Mouse (Mus musculus) midbrain, postnatal 0 days (tissue): ENCODE data around the gene Psmd9. TPM values are rescaled to one million over a fixed set of nuclear protein-coding genes. Genes with fewer than 3 reads are reported as not detected.

Experiments
- ATAC-seq: fragments of 200-750 bp; cut with Nextera tagmentation; 2 replicates; pipeline ENCODE4 v1.8.0; 2017; ENCODE audit warnings: moderate number of reproducible peaks, mild to moderate bottlenecking, moderate TSS enrichment, moderate library complexity; ENCODE audit not compliant: low FRiP score
- DNase-seq: peaks from one replicate; pipeline ENCODE4 v3.0.0-alpha.2; 2015; ENCODE audit warnings: low spot score
- H3K27ac ChIP-seq: fragments of 300-500 bp; sonication (generic); 2 replicates; pipeline ENCODE4 v1.5.1; 2014; ENCODE audit warnings: low read depth, mild to moderate bottlenecking, low read length, mixed read lengths
- H3K27me3 ChIP-seq: fragments of 300-500 bp; sonication (generic); 2 replicates; pipeline ENCODE4 v1.6.1; 2014; ENCODE audit warnings: low read length, control low read depth, mixed read lengths; ENCODE audit not compliant: insufficient read depth
- H3K36me3 ChIP-seq: fragments of 300-500 bp; sonication (generic); 2 replicates; pipeline ENCODE4 v1.6.1; 2014; ENCODE audit warnings: low read length, control low read depth, mixed read lengths; ENCODE audit not compliant: insufficient read depth
- H3K4me1 ChIP-seq: fragments of 300-500 bp; sonication (generic); 2 replicates; pipeline ENCODE4 v1.6.1; 2014; ENCODE audit warnings: mild to moderate bottlenecking, control low read depth, antibody characterized with exemption, low read length, mixed read lengths; ENCODE audit not compliant: insufficient read depth
- H3K4me2 ChIP-seq: fragments of 300-500 bp; sonication (generic); 2 replicates; pipeline ENCODE4 v1.6.1; 2014; ENCODE audit warnings: low read depth, mild to moderate bottlenecking, low read length, mixed read lengths; ENCODE audit not compliant: poor library complexity, severe bottlenecking
- H3K4me3 ChIP-seq: fragments of 300-500 bp; sonication (generic); 2 replicates; pipeline ENCODE4 v1.5.1; 2014; ENCODE audit warnings: low read depth, mild to moderate bottlenecking, low read length, moderate library complexity
- H3K9ac ChIP-seq: fragments of 300-500 bp; sonication (generic); replicated peaks from 2 replicates; pipeline ENCODE4 v1.6.1; 2014; ENCODE audit warnings: mild to moderate bottlenecking, low read length, moderate library complexity, mixed read lengths; ENCODE audit not compliant: poor library complexity, severe bottlenecking
- H3K9me3 ChIP-seq: fragments of 300-500 bp; sonication (generic); 2 replicates; pipeline ENCODE4 v1.6.1; 2016; ENCODE audit warnings: low read length, control low read depth
- CTCF ChIP-seq: IDR thresholded peaks from 2 replicates; pipeline ENCODE4 v1.5.1; 2016; ENCODE audit warnings: antibody characterized with exemption, mild to moderate bottlenecking
- WGBS: fragments of 180-500 bp; shearing (Covaris S2); extraction: QIAGEN DNeasy Blood & Tissue Kit; methylation state at CpG from one replicate; pipeline ENCODE4 v1.1.7; 2014; 5-methylcytosine and 5-hydroxymethylcytosine counted together
- polyA plus RNA-seq: library from polyadenylated mRNA; unstranded; fragments of >200 nt; fragmentation: Nextera tagmentation; extraction: Ambion mirVana; gene quantifications from 2 replicates; pipeline ENCODE4 v1.2.1, GENCODE M21; 2015
- total RNA-seq: library from RNA; depleted of rRNA; stranded (reverse); fragments of >200 nt; gene quantifications from 2 replicates; pipeline ENCODE4 v1.2.3, GENCODE M21; 2014

Gene Psmd9
- total and polyA plus RNA-seq, 2 experiments from 2014 or later, result 26.5 to 81.8 TPM

DNA sequence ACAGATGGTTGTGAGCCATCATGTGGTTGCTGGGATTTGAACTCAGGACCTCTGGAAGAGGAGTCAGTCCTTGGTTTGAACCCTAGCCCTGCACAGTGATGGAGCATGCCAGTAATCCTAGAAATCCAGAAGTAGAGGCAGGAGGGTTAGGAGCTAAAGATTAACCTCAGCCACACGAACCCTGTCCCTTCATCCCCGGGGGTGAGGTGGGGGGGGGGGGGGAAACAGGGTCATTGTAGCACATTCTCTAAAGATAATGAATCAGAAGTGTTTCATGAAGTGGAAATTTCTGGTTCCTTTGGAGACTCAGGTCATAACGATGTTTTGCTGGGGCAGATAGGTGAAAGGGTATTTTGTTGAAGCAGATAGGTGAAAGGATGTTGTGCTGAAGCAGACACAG is 21.7 kb downstream of the Psmd9 start:
- no peak for TF ChIP-seq CTCF
- H3K4me2 ChIP-seq, result no peak overlapping the region
- H3K4me3 ChIP-seq, result no peak overlapping the region
- no peaks in the 10 kb centered on the region for H3K27me3 ChIP-seq
- ATAC-seq, result no peak
- no peaks in the 10 kb centered on the region for H3K4me1 ChIP-seq
- H3K9me3 ChIP-seq, result no peaks in the 10 kb centered on the region
- no peak for DNase-seq
- no peaks in the 10 kb centered on the region for H3K36me3 ChIP-seq
- 70% methylated on average over 3 of the region's 3 CpGs for WGBS
- no peak overlapping the region for H3K9ac ChIP-seq
- H3K27ac ChIP-seq, result no peak overlapping the region

DNA sequence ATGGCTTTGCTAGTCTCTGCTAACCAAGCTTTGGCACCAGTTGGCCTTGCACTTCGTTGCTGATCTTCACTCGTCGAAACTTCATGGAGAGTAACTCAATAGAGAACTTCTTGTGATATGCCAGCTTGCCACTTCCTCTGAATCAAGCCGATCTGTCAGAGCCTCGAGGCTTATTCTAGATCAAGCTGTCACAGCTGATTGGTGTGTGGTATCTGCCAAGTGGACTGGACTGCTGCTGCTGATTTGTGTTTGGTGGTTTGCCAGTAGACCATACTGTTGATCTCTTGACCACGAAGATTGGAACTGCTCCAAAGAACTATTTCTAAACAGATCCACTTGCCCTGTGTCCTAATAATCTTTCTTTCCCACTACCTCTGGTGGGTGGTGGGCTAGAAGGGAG is 22.2 kb downstream of the Psmd9 start:
- no peak overlapping the region for H3K27ac ChIP-seq
- 82% methylated on average over 6 of the region's 6 CpGs for WGBS
- no peaks in the 10 kb centered on the region for H3K27me3 ChIP-seq
- no peak for TF ChIP-seq CTCF
- no peaks in the 10 kb centered on the region for H3K4me1 ChIP-seq
- no peak overlapping the region for H3K4me3 ChIP-seq
- no peaks in the 10 kb centered on the region for H3K36me3 ChIP-seq
- DNase-seq (no peak), ATAC-seq (no peak)
- no peak overlapping the region for H3K9ac ChIP-seq
- H3K9me3 ChIP-seq, result no peaks in the 10 kb centered on the region
- H3K4me2 ChIP-seq, result no peak overlapping the region

DNA sequence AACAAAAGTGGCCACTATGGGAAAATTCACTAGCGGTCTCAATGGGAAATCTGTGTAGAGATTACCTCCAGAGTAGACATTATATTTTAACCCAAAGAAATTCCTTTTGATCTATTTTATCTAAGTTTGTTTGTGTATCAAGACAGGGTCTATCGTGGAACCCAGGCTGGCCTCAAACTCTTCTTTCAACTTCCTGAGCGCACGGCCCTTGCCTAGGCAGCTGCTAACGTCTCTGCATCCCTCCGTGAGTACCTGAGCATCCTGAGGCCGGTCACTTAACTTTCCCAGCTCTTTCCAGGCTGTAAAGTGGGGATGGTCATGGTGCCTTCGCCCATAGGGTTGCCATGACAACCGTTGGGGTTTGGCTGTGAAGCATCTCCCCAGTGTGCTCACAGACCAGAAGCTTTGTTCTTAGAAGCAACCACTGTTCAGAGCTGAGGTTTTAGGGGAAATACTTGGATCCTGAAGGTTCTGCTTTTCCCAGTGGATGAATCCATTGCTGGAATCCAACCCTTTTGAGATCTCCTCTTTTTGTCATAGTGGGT is 23.5 kb downstream of the Psmd9 start:
- Histone ChIP-seq H3K9me3 (no peaks in the 10 kb centered on the region), H3K4me2 (no peak overlapping the region), H3K27ac (no peak overlapping the region), H3K9ac (no peak overlapping the region), H3K4me3 (no peak overlapping the region), H3K4me1 (no peaks in the 10 kb centered on the region), H3K36me3 (no peaks in the 10 kb centered on the region), H3K27me3 (no peaks in the 10 kb centered on the region)
- no peak for TF ChIP-seq CTCF
- WGBS, result 48% methylated on average over 9 of the region's 9 CpGs
- DNase-seq, result peak; percentile 20
- ATAC-seq, result no peak

DNA sequence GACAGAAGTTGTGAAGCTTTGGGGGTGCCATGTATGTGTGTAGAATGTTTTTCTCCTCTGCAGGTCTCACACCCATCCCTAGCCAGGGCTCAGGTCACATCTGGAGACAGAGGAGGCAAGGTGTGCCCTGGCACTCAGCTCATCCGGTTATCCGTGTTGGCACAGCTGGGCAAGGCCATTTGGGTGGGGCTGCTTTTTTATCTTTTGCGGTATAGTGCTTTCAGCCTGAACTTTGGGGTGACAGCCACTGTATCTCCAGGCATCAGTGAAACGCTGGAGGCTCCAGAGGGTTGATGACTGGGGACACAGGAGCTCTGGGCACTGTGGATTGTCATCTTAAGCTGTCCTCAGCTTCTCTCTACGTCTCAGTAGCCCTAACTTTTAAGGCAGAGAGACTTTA is 24.2 kb downstream of the Psmd9 start:
- TF ChIP-seq CTCF, result no peak
- 80% methylated on average over 5 of the region's 5 CpGs for WGBS
- Histone ChIP-seq H3K36me3 (no peaks in the 10 kb centered on the region), H3K4me1 (no peaks in the 10 kb centered on the region), H3K27ac (no peak overlapping the region), H3K27me3 (no peaks in the 10 kb centered on the region), H3K4me2 (no peak overlapping the region), H3K9ac (no peak overlapping the region), H3K9me3 (no peaks in the 10 kb centered on the region), H3K4me3 (no peak overlapping the region)
- ATAC-seq (no peak), DNase-seq (no peak)

DNA sequence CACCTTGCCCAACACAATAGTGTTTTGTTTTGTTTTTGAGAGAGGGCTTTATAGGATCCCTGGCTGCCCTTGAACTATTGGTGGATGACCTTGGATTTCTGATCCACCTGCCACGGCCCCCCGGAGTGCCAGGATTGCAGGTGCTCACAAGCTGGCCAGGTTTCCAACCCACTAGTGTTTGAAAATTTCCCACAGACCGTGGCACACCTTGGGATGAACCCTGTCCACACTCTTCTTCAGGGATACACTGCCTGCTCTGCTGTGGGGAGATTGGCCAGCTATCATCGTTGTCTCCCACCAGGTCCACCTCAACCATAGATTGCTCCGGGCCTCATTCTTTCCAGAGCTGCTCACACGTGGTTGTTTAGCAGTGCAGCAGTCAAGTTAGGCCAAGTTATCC is 25.6 kb downstream of the Psmd9 start:
- Histone ChIP-seq H3K36me3 (no peaks in the 10 kb centered on the region), H3K4me1 (no peaks in the 10 kb centered on the region), H3K4me3 (no peak overlapping the region), H3K4me2 (no peak overlapping the region), H3K9me3 (no peaks in the 10 kb centered on the region), H3K27ac (no peak overlapping the region), H3K9ac (no peak overlapping the region), H3K27me3 (no peaks in the 10 kb centered on the region)
- no peak for TF ChIP-seq CTCF
- 87% methylated on average over 6 of the region's 6 CpGs for WGBS
- DNase-seq (no peak), ATAC-seq (no peak)

DNA sequence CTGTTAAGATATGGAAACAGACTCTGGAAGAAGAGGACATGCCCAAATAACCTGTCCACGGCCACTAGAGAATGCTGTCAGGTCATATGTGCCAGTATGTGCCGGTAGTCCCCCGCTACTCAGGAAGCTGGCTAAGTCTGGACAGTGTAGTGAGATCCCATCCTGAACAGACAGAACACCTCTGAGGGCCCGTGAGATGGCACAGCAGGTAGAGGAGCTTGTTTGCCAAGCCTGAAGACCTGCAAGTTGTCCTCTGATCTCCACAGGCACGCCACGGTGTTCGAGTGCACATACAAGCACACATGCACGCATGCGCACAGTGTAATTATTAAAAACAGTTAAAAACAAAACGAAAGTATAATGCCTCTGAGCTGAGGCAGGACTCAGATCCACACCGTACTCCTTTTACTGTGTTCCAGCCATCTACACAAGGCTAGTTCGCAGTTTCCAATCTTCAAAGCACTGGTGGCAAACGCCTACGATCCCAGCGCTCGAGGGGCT is 26.3 kb downstream of the Psmd9 start:
- Histone ChIP-seq H3K9ac (no peak overlapping the region), H3K4me3 (no peak overlapping the region), H3K9me3 (no peaks in the 10 kb centered on the region), H3K27ac (no peak overlapping the region), H3K27me3 (no peaks in the 10 kb centered on the region), H3K4me1 (no peaks in the 10 kb centered on the region), H3K36me3 (no peaks in the 10 kb centered on the region), H3K4me2 (no peak overlapping the region)
- DNase-seq (no peak), ATAC-seq (no peak)
- TF ChIP-seq CTCF, result no peak
- 92% methylated on average over 16 of the region's 16 CpGs for WGBS
